Mouse (Mus musculus) olfactory bulb, adult 2 months (tissue): ENCODE data around the gene Arl15.

Experiments
- CTCF ChIP-seq: fragments of 200-500 bp; IDR thresholded peaks from 2 replicates; pipeline ENCODE4 v1.5.1; 2012; ENCODE audit warnings: low read depth, mild to moderate bottlenecking, low read length, moderate library complexity; ENCODE audit not compliant: insufficient read depth
- POLR2A ChIP-seq: fragments of 200-500 bp; IDR thresholded peaks from 2 replicates; pipeline ENCODE4 v1.6.1; 2012; ENCODE audit warnings: mild to moderate bottlenecking, low read depth, low read length, moderate library complexity; ENCODE audit not compliant: insufficient read depth

DNA sequence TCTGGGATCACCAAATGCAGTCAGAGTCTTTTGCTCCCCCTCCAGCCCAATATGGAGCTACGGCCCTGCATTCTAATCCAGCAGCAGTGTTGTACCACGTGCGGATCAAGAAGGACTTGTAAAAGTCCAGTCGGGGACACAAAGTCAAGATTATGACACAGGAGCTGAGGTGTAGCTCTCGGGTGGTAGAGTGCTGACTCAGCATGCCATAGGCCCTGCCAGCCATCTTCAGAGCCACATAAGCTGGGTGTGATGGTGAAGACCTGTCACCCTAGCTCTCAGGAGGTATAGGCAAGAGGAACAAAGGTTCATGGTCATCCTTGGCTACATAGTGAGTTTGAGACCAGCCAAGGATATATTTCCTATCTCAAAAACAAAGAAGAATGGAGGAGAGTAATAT is 377.2 kb downstream of the Arl15 start:
- TF ChIP-seq CTCF = no peak
- no peak for TF ChIP-seq POLR2A
